Mouse (Mus musculus): Measurements from ENCODE around the gene Rasal2. TPM values are rescaled to one million over a fixed set of nuclear protein-coding genes. Genes with fewer than 3 reads are reported as not detected.

Gene Rasal2
- polyA plus RNA-seq, 1 experiment from 2014 or later: 9.5 TPM

- H3K27ac ChIP-seq: no peak overlapping the region
- ATAC-seq (ENCODE audit: borderline replicate concordance, extremely low read depth, low FRiP score, low TSS enrichment): no peak
- H3K4me2 ChIP-seq: no peak overlapping the region
- no peaks in the 10 kb centered on the region for H3K4me1 ChIP-seq
- WGBS: 55% methylated on average over 6 of the region's 6 CpGs
- H3K4me3 ChIP-seq: no peak overlapping the region
- no peaks in the 10 kb centered on the region for H3K9me3 ChIP-seq
- no peaks in the 10 kb centered on the region for H3K36me3 ChIP-seq
- H3K27me3 ChIP-seq: no peaks in the 10 kb centered on the region
- H3K9ac ChIP-seq: no peak overlapping the region
Measured at GRCm38 (mm10) chr1:157435926-157436325, 23.5 kb upstream of the Rasal2 start.

- Histone ChIP-seq H3K4me3 (no peak overlapping the region), H3K36me3 (no peaks in the 10 kb centered on the region), H3K4me1 (no peaks in the 10 kb centered on the region), H3K4me2 (no peak overlapping the region), H3K27me3 (no peaks in the 10 kb centered on the region), H3K27ac (no peak overlapping the region), H3K9ac (no peak overlapping the region), H3K9me3 (no peaks in the 10 kb centered on the region)
- no peak for ATAC-seq (ENCODE audit: borderline replicate concordance, extremely low read depth, low FRiP score, low TSS enrichment)
- WGBS: 83% methylated on average over 4 of the region's 4 CpGs
Measured at GRCm38 (mm10) chr1:157434404-157434803, 22.0 kb upstream of the Rasal2 start.

GRCm38 (mm10) chr1:157433316-157433715 lies 20.9 kb upstream of the Rasal2 start:
- Histone ChIP-seq H3K36me3 (no peaks in the 10 kb centered on the region), H3K4me2 (no peak overlapping the region), H3K4me3 (no peak overlapping the region), H3K27me3 (no peaks in the 10 kb centered on the region), H3K9me3 (no peaks in the 10 kb centered on the region), H3K27ac (no peak overlapping the region), H3K9ac (no peak overlapping the region), H3K4me1 (no peaks in the 10 kb centered on the region)
- WGBS: 32% methylated on average over 3 of the region's 3 CpGs
- no peak for ATAC-seq (ENCODE audit: borderline replicate concordance, extremely low read depth, low FRiP score, low TSS enrichment)

DNA sequence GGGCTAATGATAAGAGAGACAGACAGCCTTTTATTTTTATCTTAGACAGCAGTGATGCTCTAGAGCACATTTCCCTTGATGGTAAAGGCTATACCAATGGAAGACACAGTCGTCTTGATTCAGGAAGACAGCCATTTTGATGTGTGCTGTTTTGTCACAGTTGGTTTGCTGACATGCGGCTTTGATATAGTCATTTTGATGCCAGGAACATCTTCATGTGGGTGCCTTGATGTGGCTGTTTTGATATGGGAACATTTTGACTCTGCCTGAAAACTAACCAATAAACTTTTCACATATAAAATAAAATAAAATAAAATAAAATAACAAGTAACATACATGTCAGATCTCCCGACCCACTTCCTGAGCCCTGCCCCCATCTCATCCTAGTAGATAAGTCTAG lies 16.0 kb upstream of the Rasal2 start:
- H3K9ac ChIP-seq: no peak overlapping the region
- H3K4me1 ChIP-seq: no peaks in the 10 kb centered on the region
- H3K4me3 ChIP-seq: no peak overlapping the region
- no peaks in the 10 kb centered on the region for H3K27me3 ChIP-seq
- H3K9me3 ChIP-seq: no peaks in the 10 kb centered on the region
- H3K4me2 ChIP-seq: no peak overlapping the region
- no peak for ATAC-seq (ENCODE audit: borderline replicate concordance, extremely low read depth, low FRiP score, low TSS enrichment)
- WGBS: 82% methylated on average over 3 of the region's 3 CpGs
- H3K36me3 ChIP-seq: no peaks in the 10 kb centered on the region
- H3K27ac ChIP-seq: no peak overlapping the region

DNA sequence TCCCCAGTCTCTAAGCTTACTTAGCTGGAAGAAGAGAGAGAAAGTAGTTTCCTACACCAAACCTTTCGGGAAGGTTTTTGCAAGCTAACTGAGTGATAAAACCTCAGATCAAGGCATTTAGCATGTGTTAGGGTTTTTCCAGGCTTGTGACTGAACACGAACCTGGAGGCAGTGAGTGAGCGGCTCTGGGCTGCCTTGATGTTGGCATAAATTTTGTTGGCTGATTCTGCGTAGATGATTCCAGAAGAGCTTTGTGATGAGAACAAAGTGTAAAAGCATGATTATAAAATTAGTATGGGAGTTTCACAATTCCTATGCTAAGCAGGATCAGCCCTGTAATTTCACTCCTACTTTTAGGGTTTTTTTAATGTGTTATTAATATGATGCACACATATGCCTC lies 15.2 kb upstream of the Rasal2 start:
- Histone ChIP-seq H3K4me1 (no peaks in the 10 kb centered on the region), H3K36me3 (no peaks in the 10 kb centered on the region), H3K27me3 (no peaks in the 10 kb centered on the region), H3K27ac (no peak overlapping the region), H3K4me3 (no peak overlapping the region), H3K9ac (no peak overlapping the region), H3K9me3 (no peaks in the 10 kb centered on the region), H3K4me2 (no peak overlapping the region)
- no peak for ATAC-seq (ENCODE audit: borderline replicate concordance, extremely low read depth, low FRiP score, low TSS enrichment)
- WGBS: 92% methylated on average over 4 of the region's 4 CpGs

DNA sequence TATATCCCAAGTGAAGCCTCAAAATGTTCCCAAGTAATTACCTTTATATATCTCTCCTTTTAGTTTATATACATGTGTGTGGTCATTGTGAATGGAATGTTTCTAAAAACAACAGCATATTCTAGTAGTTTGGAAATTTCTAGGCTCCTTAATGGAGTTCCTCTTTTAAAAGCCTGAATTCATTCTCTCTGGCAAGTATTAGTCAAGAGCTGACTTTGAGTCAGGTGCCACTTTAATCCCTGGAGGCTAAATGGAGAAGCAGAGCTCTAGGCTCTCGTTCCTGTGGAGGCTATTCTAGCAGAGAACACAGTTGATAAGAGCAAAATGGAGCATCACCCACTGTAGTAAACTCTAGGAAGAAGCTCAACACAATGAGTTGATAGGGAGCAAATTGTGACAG lies 14.5 kb upstream of the Rasal2 start:
- ATAC-seq (ENCODE audit: borderline replicate concordance, extremely low read depth, low FRiP score, low TSS enrichment): no peak
- Histone ChIP-seq H3K4me2 (no peak overlapping the region), H3K9ac (no peak overlapping the region), H3K27me3 (no peaks in the 10 kb centered on the region), H3K36me3 (no peaks in the 10 kb centered on the region), H3K4me3 (no peak overlapping the region), H3K4me1 (no peaks in the 10 kb centered on the region), H3K9me3 (no peaks in the 10 kb centered on the region), H3K27ac (no peak overlapping the region)
- 60% methylated on average over 1 of the region's 1 CpGs for WGBS

GRCm38 (mm10) chr1:157425741-157426427 lies 13.5 kb upstream of the Rasal2 start:
- H3K9ac ChIP-seq: no peak overlapping the region
- no peak overlapping the region for H3K27ac ChIP-seq
- H3K4me3 ChIP-seq: 0 out of 2 replicates have a peak overlapping the region, but pooled peaks have one; percentile 5

GRCm38 (mm10) chr1:157417861-157418260 lies 5.5 kb upstream of the Rasal2 start:
- no peak overlapping the region for H3K4me2 ChIP-seq
- H3K9ac ChIP-seq: no peak overlapping the region
- no peak for ATAC-seq (ENCODE audit: borderline replicate concordance, extremely low read depth, low FRiP score, low TSS enrichment)

More at GRCm38 (mm10) chr1:157425741-157426427, 13.5 kb upstream of the Rasal2 start:
- Histone ChIP-seq H3K9me3 (no peaks in the 10 kb centered on the region), H3K4me1 (no peaks in the 10 kb centered on the region), H3K4me2 (peak overlapping the region; percentile 40), H3K36me3 (no peaks in the 10 kb centered on the region), H3K27me3 (no peaks in the 10 kb centered on the region)
- ATAC-seq (ENCODE audit: borderline replicate concordance, extremely low read depth, low FRiP score, low TSS enrichment): peak; percentile 35; the same call in 1 of the 2 replicates
- 22% methylated on average over 8 of the region's 8 CpGs for WGBS

DNA sequence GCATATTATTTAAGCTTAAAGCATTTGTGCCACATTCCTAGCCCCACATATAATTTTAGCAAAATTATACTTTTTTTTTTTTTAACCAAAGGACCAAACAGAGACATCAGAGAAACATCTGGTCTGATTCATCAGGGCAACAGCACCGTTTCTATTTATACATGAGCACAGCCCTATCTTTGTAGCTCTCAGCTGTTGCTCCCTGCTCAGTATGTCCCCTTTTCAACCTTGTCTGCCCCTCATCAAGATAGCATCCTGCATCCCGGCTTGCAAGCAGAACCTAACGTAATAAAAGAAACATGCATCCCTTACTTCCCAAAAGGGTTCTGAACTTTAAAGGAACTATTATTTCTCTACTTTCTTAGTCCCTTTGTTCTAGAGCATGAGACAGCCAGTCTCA lies 5.0 kb upstream of the Rasal2 start:
- WGBS: 54% methylated on average over 3 of the region's 3 CpGs
- H3K27ac ChIP-seq: peak overlapping the region; percentile 54
- H3K4me3 ChIP-seq: no peak overlapping the region
- H3K36me3 ChIP-seq: peaks cover 6% of the 10 kb centered on the region
- no peak for ATAC-seq (ENCODE audit: borderline replicate concordance, extremely low read depth, low FRiP score, low TSS enrichment)
- H3K4me2 ChIP-seq: no peak overlapping the region
- no peak overlapping the region for H3K9ac ChIP-seq
- no peaks in the 10 kb centered on the region for H3K27me3 ChIP-seq
- no peaks in the 10 kb centered on the region for H3K9me3 ChIP-seq
- no peaks in the 10 kb centered on the region for H3K4me1 ChIP-seq

More at GRCm38 (mm10) chr1:157417861-157418260, 5.5 kb upstream of the Rasal2 start:
- no peaks in the 10 kb centered on the region for H3K4me1 ChIP-seq
- peak overlapping the region; percentile 54 for H3K27ac ChIP-seq
- H3K36me3 ChIP-seq: peaks cover 6% of the 10 kb centered on the region
- no peaks in the 10 kb centered on the region for H3K27me3 ChIP-seq
- no peak overlapping the region for H3K4me3 ChIP-seq
- no peaks in the 10 kb centered on the region for H3K9me3 ChIP-seq
- WGBS: 52% methylated on average over 7 of the region's 7 CpGs

DNA sequence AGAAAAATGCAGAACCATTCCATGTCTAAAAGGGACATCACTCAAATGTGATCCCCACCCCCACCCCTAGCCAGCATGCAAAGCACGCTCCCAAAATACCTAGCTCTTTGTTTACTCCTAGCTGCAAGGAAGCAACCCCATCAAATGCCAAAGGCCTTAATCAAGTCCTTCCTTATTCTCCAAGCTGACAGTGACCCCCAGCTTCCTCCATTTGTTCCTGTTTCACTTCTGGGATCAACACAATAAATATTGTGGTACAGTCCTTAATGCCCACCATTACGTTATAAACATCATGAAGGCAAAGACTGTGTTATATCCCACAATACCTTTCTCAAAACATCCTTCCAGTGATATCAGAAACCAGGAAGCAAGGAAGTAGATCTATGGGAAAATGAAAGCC lies 4.2 kb upstream of the Rasal2 start:
- peaks cover 6% of the 10 kb centered on the region for H3K36me3 ChIP-seq
- no peak overlapping the region for H3K27ac ChIP-seq
- no peaks in the 10 kb centered on the region for H3K9me3 ChIP-seq
- H3K27me3 ChIP-seq: no peaks in the 10 kb centered on the region
- H3K4me2 ChIP-seq: no peak overlapping the region
- no peak overlapping the region for H3K9ac ChIP-seq
- H3K4me3 ChIP-seq: no peak overlapping the region
- WGBS: 73% methylated on average over 2 of the region's 2 CpGs
- ATAC-seq (ENCODE audit: borderline replicate concordance, extremely low read depth, low FRiP score, low TSS enrichment): no peak
- no peaks in the 10 kb centered on the region for H3K4me1 ChIP-seq

DNA sequence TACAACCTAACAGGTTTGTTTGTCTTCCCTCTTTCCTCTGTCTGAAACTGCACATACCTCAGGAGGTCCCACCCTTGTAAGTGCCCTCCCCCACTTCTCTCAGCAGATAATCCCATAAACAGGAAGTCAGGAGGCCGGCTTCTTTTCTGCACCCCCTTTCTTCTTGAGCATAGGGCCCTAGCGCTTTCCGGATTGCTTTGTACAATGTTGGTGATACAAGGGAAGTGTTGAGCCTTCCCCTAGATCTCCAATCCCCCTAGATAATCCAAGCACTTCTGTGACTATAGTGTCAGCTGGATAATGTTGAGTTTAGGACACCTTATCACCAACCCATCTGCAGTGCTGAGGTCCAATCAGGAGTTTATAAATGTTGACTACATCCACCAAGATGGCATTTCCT lies 3.4 kb upstream of the Rasal2 start:
- no peak overlapping the region for H3K4me3 ChIP-seq
- WGBS: 61% methylated on average over 3 of the region's 3 CpGs
- peak overlapping the region; percentile 41; the same call in 1 of the 2 replicates for H3K27ac ChIP-seq
- no peak overlapping the region for H3K9ac ChIP-seq
- H3K27me3 ChIP-seq: no peaks in the 10 kb centered on the region
- peaks cover 6% of the 10 kb centered on the region for H3K36me3 ChIP-seq
- peak overlapping the region; percentile 8; the same call in 1 of the 2 replicates for H3K4me2 ChIP-seq
- peaks cover 8% of the 10 kb centered on the region for H3K4me1 ChIP-seq
- H3K9me3 ChIP-seq: no peaks in the 10 kb centered on the region
- ATAC-seq (ENCODE audit: borderline replicate concordance, extremely low read depth, low FRiP score, low TSS enrichment): no peak

GRCm38 (mm10) chr1:157411711-157412380 lies 549 bp downstream of the Rasal2 start:
- Histone ChIP-seq H3K36me3 (no peaks in the 10 kb centered on the region), H3K4me3 (peak overlapping the region; percentile 91), H3K4me2 (peak overlapping the region; percentile 87), H3K27ac (peak overlapping the region; percentile 96), H3K9me3 (no peaks in the 10 kb centered on the region), H3K27me3 (no peaks in the 10 kb centered on the region), H3K9ac (peak overlapping the region; percentile 69), H3K4me1 (peaks cover 21% of the 10 kb centered on the region)
- peak; percentile 91 for ATAC-seq (ENCODE audit: borderline replicate concordance, extremely low read depth, low FRiP score, low TSS enrichment)
- WGBS: 0% methylated on average over 68 of the region's 85 CpGs
